Mouse (Mus musculus) 3T3-L1 (cell line): ENCODE results near the gene Slc25a45.
A peak's percentile ranks its signal among the peaks of the same experiment; 100 is the strongest.

Experiments
- DNase-seq: peaks from one replicate; pipeline ENCODE4 v3.0.0-alpha.2; 2015; ENCODE audit warnings: low read depth, low spot score

Gene Slc25a45

DNA sequence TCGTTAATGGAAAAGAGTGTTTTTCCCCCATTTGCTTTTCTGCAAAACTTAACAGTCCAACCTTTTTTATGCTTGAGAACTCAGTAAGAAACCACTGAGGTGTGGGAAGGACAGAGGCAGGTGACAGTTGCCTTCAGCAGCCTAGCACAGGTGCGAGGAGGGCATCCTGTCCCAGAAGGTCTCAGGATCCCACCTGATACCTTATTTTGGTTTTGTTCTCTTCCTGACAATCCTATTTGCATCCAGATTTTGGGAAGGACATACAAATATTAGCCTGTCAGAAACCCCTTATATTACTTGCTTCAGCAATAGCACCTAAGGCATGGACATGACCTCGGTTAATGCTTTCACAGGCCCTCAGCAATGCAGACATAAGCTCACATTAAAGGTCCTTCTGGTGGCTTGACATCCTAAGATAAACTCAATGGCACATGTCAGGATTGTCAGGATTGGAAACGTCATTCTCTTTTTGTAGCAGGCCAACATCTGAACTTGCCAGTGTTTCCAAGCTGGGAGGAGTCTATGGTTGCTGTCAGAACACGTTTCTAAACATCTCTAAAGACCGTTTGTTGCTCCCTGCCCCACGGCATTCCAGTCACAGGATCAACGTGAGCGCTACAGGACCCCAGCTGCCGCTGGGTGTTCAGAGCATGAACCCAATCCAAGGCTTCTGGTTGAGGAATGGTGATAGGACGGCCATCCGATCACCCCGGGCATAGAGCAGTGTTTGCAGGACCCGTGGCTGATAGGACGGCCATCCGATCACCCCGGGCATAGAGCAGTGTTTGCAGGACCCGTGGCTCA is 37.3 kb upstream of the Slc25a45 start:
- no peak for DNase-seq

DNA sequence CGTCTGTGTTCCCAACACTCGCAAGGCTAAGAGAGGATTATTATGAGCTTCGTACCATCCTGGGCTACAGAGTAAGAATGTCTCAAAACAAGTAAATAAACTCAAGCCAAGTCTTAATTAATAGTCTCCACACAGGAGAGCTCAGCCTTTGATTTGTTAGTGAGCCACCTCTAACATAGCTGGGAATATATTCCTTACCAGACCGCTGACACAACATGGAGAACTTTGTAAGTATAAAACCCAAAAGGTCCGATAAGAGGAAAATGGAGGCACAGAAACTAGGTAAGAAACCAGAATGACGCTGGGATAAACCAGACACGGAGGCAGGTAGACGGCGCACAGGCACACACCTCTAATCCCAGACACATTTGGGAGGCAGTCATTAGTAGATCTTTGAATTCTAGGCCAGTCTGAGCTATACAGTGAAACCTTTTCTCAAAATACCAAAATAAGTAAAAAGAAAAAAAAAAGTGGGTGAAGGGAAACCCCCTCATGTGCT is 36.7 kb upstream of the Slc25a45 start:
- peak; percentile 79 for DNase-seq

DNA sequence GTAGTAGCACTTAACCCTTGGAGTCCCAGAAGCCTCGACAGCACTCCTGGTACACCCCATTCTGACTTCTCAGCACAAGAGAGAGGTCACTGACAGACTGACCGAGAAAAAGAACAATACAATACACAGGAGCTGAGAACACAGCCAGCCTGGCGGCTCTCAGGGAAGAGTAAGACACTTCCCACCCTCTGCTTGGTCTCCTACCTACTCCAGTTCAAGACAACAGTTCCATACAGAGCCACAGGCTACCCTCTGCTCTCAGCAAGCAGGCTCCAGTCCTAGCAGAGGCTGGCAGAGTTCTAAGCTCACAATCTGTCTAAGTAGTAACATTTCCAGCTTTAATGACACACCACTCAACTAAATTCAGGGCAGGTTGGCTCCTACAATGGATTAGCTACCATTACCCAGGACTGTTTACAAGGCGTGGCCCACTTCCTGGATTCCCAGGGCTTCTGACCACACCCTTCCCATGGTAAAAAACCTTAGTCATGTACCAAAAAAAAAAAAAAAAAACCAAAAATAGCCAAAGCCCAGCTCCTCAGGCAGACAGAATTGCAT is 36.1 kb upstream of the Slc25a45 start:
- peak; percentile 90 for DNase-seq

DNA sequence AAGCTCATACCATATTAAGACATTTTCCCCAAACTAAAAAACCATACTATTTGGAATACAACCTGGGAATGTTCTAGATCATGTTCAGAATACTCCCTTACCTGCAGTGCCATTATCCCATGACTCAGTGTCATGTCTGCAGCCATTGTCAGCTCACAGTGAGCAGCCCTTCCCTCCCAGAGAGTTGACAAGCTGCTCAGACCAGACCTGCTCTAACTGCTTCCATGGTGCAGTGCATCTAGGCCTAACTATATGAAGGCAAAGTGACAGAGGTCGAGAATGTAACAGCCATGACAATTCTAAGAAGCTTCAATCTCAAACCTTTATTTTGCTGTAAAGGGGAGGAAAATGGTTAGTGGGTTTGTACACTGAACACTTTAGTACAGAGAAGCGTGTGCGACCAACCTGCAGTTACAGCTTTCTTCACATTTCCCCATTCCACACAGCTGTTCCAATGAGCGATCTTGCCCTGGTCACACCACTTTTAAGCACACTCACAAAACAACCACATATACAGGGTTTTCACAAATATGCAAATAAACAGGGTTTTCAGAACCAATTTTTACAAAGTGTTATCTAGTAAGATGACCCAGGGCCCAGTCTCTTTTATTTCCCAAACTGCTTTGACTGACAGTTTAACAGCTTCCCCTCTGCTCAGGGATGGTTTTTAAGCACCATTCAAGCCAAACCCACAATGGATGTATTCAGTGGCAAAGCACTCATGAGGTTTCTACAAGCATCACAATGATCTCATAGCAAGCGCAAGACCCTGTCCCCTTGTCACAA is 35.4 kb upstream of the Slc25a45 start:
- DNase-seq, result peak; percentile 83

DNA sequence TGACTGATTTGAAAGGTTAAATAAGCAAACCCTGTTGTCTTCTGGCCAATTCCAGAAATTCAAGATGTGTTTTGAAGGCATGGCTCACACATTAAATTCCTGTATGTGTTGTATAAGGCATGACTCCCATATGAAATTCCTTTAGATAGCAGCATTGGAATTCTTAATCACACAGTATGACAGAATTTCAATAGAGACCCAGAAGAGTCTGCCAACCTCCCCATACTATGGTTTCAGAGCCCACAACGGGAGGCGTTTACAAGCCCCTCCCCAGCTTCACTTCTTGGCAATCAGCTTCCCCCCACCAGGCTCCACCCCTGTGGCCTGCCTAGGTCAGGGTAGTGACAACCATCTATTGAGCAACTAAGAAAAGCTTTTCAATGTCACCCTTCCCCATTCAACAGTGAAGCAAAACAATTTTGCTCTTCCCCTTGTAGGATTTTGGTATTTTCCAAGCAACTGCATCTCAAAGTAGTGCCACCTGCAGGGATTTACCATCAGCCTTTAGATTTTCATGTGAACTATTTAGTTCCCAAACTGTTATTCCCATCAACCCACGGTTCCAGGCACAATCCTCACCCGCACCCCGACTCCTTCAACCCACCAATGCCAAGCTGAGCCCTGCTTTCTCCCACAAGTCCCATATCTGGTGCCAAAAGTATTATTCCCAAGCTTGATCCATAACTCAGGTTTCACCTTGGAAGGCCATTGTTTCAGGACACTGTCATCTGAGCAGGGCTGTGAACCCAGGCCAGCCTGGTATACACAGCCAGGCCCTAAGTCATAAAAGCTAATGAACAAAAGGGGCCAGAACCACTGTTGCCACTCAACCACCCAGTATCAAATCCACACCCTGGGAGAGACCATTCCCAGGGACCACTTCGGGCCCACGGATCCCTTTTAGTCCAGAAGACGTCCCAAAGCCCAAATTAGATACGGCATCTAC is 34.5 kb upstream of the Slc25a45 start:
- peak; percentile 87 for DNase-seq

DNA sequence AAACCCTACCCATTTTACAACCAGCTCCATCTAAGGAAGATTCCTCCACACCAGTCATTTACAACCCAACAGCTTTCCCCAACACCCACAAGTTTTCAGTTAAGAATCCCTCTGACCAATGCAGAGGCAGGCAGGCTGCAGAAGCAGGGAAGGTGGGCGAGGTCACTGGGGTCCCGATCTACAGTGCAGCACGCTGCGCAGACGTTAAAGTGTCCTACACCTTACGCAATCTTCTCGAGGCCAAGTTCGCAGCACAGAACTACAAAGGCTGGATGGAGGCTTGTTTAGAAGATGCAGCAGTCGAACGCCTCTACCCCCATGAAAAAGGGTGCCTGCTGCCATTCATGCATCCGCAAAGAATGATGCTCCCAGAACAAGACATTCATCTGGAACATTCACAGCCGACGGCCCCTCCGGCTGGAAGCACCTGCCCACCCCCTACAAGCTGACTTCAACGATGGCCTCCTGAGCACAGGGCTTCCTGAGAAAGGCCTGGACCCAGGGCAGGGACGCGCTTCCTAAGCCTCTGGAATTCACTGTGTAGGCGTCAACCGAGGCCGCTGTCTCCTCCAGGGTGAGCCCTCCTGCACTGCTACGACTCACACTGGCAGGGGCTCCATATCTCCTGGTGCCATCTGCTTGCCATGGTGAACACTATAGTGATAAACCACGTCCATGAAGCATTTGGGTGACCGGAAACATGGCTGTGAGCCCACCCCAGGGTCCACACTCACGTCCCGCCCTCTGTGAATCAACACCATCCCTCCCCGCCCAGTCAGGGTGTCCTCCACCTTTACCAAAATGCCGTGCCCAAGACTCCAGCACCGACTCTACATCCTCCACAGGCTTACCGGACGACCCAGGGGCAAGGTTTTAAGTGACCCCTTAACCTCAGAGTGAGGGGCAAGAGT is 33.6 kb upstream of the Slc25a45 start:
- DNase-seq, result peak; percentile 65

DNA sequence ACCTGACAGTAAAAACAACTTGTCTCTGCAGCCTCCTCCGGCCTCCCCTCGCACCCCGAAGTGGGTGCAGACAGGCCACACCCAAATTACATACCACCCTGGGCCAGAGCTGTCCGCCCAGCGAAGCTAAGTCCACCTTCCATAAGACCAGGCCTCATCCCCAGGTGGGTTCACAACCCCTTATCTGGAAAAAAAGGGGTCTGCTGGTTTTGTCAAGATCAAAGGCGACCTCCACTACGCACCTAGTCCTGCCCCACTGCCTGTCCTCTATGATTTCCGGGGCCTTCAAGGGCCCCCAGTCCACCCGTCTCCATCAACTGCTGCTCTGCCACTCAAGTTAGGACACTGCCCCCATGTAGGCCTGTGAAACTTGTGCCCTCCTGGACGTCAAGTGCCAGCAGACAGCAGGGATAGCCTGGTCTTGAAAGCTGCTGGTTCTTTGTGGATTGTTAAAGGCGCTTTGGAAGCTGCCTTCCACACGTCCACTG is 32.7 kb upstream of the Slc25a45 start:
- DNase-seq, result no peak

DNA sequence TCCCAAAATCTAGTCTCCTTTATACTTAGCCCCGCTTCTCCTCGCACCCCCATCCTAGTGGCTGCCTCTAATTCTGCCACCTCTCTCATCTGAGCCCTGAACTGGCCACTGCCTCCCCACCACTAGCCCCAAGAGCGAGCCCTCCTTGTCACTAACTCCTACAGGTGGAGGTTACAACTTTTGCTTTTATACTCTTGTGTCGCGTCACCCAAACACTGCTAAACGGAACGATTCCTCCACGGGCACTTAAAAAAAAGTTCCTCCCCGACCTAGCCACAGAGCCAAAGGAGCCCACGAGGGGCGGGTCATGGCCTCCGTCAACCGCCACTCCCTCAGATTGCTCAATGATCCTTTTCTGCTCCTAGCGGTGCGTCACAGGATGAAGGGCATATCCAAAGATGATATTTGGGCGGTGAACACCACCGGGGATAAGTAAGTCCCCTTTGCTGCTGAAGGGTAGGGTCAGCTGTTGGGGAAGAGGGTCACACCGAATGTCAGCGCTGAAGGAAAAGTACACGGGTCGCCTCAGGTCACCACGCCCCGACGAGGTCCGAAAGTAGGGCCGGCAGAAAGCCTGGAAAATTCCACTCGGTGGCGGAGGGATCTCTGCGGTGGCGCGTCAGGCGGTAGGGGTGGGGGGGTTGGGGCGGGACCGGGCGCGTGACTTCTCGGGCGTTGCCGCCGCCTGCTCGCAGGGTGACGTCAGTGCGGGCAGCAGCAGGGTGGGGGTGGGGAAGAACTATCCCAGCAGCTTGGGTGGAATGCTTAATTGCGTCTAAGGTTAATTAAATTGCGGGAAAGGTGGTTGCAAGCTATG is 32.1 kb upstream of the Slc25a45 start:
- DNase-seq, result peak; percentile 99

DNA sequence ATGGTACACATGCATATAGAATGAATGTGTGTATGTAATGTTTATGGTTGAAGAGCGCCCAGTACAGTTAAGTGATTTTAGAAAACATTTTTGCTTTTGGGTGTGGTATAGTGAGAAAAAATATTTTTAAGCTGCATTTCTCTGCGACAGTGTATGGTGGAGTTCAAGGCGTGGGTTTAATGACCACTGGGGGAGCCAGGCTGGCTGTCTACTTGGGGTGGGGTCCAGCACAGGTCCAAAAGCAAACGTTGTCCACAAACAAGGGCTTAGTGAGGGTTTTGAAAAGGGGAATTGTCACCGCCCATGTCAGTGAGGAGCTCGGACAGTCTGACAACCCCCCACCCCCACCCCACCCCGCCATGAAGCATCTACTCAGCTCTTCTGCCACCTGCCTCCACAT is 31.5 kb upstream of the Slc25a45 start:
- DNase-seq, result no peak

DNA sequence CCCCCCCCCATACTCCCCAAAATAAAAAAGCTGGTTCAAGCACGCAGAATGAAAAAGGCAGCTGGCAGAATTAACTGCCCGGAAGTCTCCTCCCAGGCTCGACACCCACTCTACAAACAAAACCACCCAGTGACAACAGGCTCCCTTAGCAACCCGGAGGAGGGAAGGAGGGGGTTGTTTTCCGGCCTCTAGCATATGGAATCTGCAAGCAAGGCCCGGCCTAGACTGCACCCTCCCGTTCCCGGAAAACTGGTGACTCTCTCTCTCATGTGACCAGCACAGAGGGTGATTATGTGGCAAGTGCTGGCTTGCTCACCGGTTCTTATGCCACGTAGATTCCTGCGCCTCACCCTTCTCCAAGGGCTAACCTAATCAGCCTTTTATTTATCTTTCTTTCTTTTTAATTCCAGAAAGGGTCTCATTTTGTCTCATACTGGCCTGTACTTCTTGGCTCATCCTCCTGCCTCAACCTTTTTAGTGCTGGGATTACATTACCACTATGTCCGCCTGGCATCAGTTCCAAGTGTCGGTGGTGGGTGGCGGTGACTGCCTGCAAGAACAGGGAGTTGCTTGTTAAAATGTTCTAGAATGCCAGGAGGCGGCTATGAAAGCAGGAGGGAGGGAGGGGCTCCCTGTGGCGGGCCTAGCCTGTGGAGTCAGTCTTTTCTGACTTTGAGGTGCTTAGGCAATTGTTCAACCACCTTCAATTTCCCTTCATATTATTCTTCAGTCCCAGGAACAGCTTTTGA is 30.9 kb upstream of the Slc25a45 start:
- DNase-seq, result peak; percentile 99

DNA sequence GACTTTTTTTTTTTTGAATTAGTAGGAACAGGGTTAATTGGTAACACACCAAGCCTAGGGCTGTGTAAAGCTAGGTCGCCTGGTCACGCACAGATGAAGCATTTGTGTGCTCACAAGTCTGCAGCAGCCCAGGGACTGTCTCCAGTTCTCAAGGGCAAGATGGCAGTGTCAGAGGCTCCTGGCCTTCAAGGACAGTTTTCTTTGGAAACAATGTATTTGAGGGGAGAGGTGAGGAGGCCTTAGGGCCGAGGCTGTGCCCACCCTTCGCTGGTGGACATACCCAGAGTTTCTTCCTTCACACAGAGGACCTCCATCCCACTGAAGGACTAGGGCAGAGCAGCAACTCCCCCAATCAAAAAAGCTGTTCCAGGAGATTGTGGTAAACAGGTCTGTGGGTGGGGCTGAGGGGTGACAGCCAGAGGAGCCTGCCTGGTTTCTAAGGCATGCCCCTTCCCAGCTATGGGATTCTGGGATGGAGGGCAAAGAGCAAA is 30.3 kb upstream of the Slc25a45 start:
- DNase-seq, result peak; percentile 78

DNA sequence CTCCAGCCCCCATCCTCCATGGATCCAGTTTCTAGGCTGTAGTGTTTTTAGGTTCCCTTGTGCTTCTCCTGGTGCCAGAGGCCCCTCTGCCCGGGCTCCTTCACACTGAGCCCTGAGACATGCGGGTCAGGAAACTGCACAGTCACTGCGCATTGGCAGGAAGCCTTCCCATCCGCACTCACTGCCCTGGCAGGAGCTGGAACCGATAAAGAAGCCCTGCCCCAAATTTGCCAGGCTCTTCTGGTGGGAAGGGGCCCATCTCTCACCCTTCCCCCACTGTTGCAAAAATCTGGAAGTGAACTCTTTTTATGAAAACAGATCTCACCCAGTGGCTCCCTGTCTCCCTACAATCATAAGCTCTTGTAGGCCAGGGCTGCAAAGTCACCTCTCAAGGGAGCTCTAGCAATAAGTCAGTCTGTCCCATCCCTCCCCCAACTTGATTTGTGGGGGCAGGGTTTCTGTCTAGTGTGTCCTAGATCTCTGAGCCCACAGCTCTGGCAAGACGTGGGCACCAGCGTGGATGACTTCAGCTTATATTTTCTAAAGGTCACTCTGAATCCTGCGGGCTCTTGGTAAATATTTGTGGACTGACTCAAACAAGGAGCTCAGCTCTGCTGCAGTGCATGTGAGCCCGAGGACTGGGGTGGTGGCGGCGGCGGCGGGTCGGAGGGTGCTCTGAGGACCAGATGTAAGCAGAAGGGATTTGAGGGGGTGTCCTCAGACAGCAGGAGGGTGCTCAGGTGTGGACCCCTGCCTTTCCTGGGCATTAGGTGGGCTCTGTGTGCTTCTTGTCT is 29.4 kb upstream of the Slc25a45 start:
- peak; percentile 97 for DNase-seq

DNA sequence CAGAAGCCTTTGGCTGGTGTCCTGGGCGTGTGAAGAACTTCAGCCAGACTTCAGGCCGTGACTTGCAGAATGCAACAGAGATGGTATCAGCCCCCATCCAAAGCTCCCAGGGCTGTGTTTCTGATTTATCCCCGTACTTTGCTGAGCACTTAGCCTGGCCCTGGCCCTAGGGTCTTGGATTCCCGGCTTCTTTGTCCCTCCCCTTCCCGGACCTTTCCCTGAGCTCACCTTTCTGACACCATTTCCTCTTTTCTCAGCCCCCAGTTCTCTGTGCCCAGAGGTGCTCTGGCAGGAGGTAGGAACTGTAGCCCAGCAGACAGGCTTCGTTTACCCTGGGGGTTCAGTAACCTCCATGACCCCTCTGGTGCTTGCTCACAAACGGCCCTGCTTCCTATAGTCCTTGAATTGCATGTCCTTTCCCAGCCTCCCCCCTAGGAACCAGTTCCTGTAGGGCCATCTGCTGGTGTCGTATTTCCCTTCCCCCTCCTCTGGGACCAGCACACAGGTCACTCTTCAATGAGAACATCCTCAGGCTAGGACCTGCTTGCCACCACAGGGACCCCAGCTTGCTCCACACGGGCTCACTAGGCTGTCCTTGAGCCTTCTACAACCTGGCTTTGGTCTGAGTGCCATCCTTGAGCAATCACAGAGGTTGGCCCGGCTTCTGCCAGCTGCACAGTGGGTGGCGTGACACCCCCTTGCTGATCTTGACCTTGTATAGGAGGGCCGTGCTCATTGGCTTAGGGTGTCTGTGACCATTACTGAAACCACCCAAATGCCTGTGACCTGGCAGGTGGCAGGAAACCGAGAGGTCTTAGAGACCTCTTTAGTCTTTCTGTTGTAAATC is 28.6 kb upstream of the Slc25a45 start:
- peak; percentile 72 for DNase-seq

DNA sequence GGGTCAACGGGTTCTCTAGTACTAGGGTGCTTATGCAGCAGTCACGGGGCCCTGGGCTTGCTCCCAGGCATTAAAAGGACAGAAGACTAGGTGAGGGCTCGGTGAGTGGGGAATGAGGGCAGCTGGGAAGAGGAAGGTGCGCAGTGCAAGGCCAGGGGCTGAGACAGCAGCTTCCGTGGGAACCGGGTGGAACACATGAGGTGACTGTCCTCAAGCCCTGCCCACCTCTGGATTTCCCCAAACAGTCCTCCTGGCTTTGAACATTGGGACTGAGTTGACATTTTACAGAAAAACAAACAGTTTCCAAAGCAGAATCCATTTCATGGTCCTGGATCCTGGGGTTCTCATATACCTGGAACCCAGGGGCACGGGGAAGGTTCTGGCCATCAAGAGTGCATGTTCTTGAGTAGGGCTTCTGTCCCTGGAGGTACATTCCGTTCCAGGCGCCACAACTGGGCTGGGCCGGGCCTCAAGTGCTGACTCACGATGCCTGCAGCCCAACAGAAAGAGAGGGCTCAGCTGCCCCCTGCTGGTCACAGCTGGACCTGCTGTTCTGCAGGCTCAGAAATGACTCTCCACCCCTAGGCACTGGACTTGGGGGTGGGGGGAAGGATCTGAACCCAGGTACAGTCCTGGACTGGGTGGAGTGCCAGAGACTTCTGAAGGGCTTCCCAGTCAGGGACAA is 27.6 kb upstream of the Slc25a45 start:
- peak; percentile 98 for DNase-seq

DNA sequence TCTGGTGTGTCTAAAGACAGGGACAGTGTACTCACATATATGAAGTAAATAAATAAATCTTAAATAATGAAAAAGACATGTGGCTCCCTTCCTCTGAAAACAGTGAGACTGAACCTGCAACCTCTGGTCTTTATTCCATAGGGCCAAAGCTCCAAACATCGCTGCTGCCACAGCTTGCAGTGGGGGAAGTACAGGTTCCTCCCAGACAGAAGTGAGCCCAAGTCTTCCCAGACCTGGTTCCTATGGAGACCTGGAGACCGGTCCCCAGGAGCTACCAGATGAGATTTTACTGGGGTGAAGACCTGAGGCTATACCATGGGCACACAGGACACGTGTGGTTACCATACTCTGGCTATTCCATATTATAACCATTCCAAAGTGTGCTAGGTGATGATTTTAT is 26.7 kb upstream of the Slc25a45 start:
- DNase-seq, result no peak

DNA sequence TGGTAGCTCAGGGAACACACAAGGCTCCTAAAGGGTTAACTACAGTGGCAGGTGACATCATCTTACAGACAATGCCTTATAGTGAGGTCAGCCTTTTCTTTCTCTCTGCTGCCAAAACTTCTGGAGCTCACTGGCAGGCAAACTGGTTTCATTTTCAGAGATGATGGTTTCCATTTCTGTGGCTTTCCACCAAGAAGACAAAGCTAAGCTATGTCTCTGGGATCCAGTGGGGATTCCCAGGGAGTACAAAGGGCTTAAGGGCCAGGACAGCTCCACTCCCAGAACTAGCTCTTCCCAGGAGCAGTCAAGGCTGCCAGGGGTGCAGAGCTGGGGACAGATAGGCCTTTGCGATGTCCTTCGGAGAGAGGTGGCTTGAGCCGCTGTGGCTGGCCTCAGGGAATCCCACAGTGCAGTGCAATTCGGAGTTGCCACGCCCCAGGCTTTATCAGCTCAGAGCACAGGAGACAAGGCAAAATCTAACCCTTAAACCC is 26.1 kb upstream of the Slc25a45 start:
- peak; percentile 95 for DNase-seq
